Mouse (Mus musculus): ENCODE results near the gene Gm45785.
"Not testable (repeated sequence)": the region's sequence is repeated elsewhere in the genome, so short reads cannot be mapped to it uniquely, and the experiment has no call there.

Gm45785 gene

GRCm38 (mm10) chr7:140855860-140856784 lies at the start of gene Gm45785:
TSS of gene Gm45785 (minus strand) at chr7:140856331.
- peak; percentile 93 for DNase-seq (ENCODE audit: low spot score)

- peak; percentile 81 for DNase-seq (ENCODE audit: low spot score)
These were observed 49.5 kb upstream of the Gm45785 start for GRCm38 (mm10) chr7:140905642-140906081.

- peak; percentile 77 for DNase-seq (ENCODE audit: low spot score)
These were observed 47.1 kb upstream of the Gm45785 start for GRCm38 (mm10) chr7:140903212-140903611.

GRCm38 (mm10) chr7:140902036-140902875 lies 46.1 kb upstream of the Gm45785 start:
- DNase-seq (ENCODE audit: low spot score), result no peak

GRCm38 (mm10) chr7:140900220-140900619 lies 44.1 kb upstream of the Gm45785 start, which contains the start of gene Cox8b:
TSS of gene Cox8b (minus strand) at chr7:140900446.
- DNase-seq (ENCODE audit: low spot score), result no peak

GRCm38 (mm10) chr7:140899121-140899520 lies 43.0 kb upstream of the Gm45785 start:
- no peak for DNase-seq (ENCODE audit: low spot score)

- no peak for DNase-seq (ENCODE audit: low spot score)
These were observed 41.7 kb upstream of the Gm45785 start for GRCm38 (mm10) chr7:140897863-140898262.

GRCm38 (mm10) chr7:140894611-140895010 lies 38.5 kb upstream of the Gm45785 start:
- no peak for DNase-seq (ENCODE audit: low spot score)

- no peak for DNase-seq (ENCODE audit: low spot score)
These were observed 37.9 kb upstream of the Gm45785 start for GRCm38 (mm10) chr7:140894031-140894430.

GRCm38 (mm10) chr7:140890636-140891035 lies 34.5 kb upstream of the Gm45785 start:
- DNase-seq (ENCODE audit: low spot score), result not testable (repeated sequence)

GRCm38 (mm10) chr7:140882469-140882803 lies 26.3 kb upstream of the Gm45785 start:
- no peak for DNase-seq (ENCODE audit: low spot score)

GRCm38 (mm10) chr7:140881696-140882468 lies 25.8 kb upstream of the Gm45785 start, which contains the start of the genes Psmd13 and Sirt3:
TSS of gene Psmd13 (plus strand) at chr7:140881968.
TSS of gene Sirt3 (minus strand) at chr7:140882309.
- DNase-seq (ENCODE audit: low spot score), result peak; percentile 96

- DNase-seq (ENCODE audit: low spot score), result no peak
These were observed 24.9 kb upstream of the Gm45785 start for GRCm38 (mm10) chr7:140880865-140881515.

- DNase-seq (ENCODE audit: low spot score), result no peak
These were observed 24.3 kb upstream of the Gm45785 start for GRCm38 (mm10) chr7:140880419-140880818.

GRCm38 (mm10) chr7:140879355-140879754 lies 23.2 kb upstream of the Gm45785 start:
- no peak for DNase-seq (ENCODE audit: low spot score)

GRCm38 (mm10) chr7:140877364-140877763 lies 21.2 kb upstream of the Gm45785 start:
- no peak for DNase-seq (ENCODE audit: low spot score)

- DNase-seq (ENCODE audit: low spot score), result no peak
These were observed 18.1 kb upstream of the Gm45785 start for GRCm38 (mm10) chr7:140874224-140874623.

- DNase-seq (ENCODE audit: low spot score), result no peak
These were observed 8.6 kb upstream of the Gm45785 start for GRCm38 (mm10) chr7:140864761-140865160.

- no peak for DNase-seq (ENCODE audit: low spot score)
These were observed 4.6 kb upstream of the Gm45785 start for GRCm38 (mm10) chr7:140860728-140861127.

GRCm38 (mm10) chr7:140859997-140860396 lies 3.9 kb upstream of the Gm45785 start:
- DNase-seq (ENCODE audit: low spot score), result no peak

GRCm38 (mm10) chr7:140858746-140859145 lies 2.6 kb upstream of the Gm45785 start:
- DNase-seq (ENCODE audit: low spot score), result no peak

Data from MN1 (cell line).